Mouse (Mus musculus): ENCODE measurements around the gene Ms4a10. TPM values are rescaled to one million over a fixed set of nuclear protein-coding genes. Genes with fewer than 3 reads are reported as not detected.

Ms4a10 gene
- polyA plus RNA-seq, 1 experiment = 2.8 TPM

DNA sequence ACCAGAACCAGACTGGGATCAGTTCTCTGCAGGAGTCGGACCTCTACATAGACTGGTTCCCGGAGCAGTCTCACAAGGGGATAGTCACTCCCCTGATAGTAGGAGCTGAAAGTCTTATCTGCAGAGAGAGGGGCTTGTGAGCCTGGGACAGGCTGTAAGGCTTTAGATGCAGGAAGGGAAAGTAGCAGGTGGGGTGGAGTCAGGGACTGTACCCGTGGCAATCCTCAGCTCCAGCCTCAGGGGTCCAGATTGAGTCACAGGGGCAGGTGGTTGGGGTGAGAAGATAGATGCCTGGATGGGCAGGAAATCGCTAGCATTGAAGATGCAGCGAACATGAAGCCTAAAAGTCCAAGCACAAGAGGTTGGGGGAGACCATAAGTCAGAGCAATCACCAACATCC lies 58.0 kb downstream of the Ms4a10 start:
- Histone ChIP-seq H3K4me3 (ENCODE audit: control insufficient read depth, insufficient read depth, low read length) (no peak overlapping the region), H3K27me3 (ENCODE audit: control insufficient read depth, insufficient read depth, low read length) (peaks cover 9% of the 10 kb centered on the region; the same call in 1 of the 2 replicates), H3K36me3 (ENCODE audit: control insufficient read depth, insufficient read depth, low read length) (no peaks in the 10 kb centered on the region), H3K4me1 (replicated peaks; ENCODE audit: control insufficient read depth, insufficient read depth, low read length) (no peaks in the 10 kb centered on the region), H3K27ac (ENCODE audit: control insufficient read depth, insufficient read depth, low read length) (no peak overlapping the region)
- DNase-seq = no peak
- 69% methylated on average over 5 of the region's 5 CpGs for WGBS
- TF ChIP-seq POLR2A (IDR thresholded peaks at IDR 0.05; ENCODE audit: control insufficient read depth, extremely low read depth, insufficient read depth, low read length, poor library complexity) (no peak), CTCF (IDR thresholded peaks at IDR 0.05; ENCODE audit: borderline replicate concordance, control insufficient read depth, extremely low read depth, insufficient read depth, low read length, poor library complexity) (no peak)

DNA sequence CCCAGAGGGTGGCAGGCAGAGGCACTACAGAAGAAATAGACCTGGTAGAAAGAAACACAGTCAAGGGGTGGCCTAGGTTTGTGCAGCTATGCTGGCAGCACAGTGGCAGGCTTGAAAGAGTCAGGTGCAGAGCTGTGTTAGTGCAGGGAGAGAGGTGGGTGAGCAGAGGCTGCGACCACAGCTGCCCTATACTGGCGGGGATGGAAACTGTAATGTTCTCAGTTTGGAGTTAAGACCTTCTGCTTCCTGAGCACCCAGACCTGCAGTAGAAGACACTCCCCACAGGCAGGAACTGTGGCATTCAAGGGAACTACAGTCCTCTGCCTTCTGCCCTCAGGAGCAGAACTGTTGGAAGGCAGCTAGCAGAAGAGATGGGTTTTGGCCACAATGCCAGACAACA lies 59.6 kb downstream of the Ms4a10 start:
- DNase-seq = no peak
- WGBS = 6% methylated on average over 2 of the region's 2 CpGs
- no peak for TF ChIP-seq CTCF (IDR thresholded peaks at IDR 0.05; ENCODE audit: borderline replicate concordance, control insufficient read depth, extremely low read depth, insufficient read depth, low read length, poor library complexity)
- TF ChIP-seq POLR2A (IDR thresholded peaks at IDR 0.05; ENCODE audit: control insufficient read depth, extremely low read depth, insufficient read depth, low read length, poor library complexity) = no peak
- H3K4me1 ChIP-seq (replicated peaks; ENCODE audit: control insufficient read depth, insufficient read depth, low read length) = no peaks in the 10 kb centered on the region
- H3K27ac ChIP-seq (ENCODE audit: control insufficient read depth, insufficient read depth, low read length) = no peak overlapping the region
- H3K4me3 ChIP-seq (ENCODE audit: control insufficient read depth, insufficient read depth, low read length) = no peak overlapping the region
- no peaks in the 10 kb centered on the region for H3K36me3 ChIP-seq (ENCODE audit: control insufficient read depth, insufficient read depth, low read length)
- peaks cover 9% of the 10 kb centered on the region; the same call in 1 of the 2 replicates for H3K27me3 ChIP-seq (ENCODE audit: control insufficient read depth, insufficient read depth, low read length)

DNA sequence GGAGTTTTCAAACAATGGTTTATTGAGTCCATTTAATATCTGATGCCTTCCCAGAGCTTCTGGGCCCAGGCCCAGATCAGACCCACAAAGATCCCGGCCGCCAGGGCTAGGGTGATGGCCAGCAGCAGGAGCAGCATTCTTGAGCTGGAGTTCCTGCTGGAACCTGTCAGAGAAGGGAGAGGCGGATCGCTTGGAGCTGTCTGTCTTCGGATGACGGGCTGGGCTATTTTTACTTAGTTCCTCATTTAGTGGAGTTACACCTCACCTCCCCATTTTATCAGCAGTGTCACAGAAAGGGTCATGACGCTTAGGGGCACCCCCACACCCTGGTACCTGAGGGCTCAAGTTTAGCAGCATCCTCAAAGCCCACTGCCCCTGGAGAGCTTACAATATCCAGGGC lies 60.2 kb downstream of the Ms4a10 start:
- DNase-seq = no peak
- no peaks in the 10 kb centered on the region for H3K4me1 ChIP-seq (replicated peaks; ENCODE audit: control insufficient read depth, insufficient read depth, low read length)
- H3K27me3 ChIP-seq (ENCODE audit: control insufficient read depth, insufficient read depth, low read length) = peaks cover 9% of the 10 kb centered on the region; the same call in 1 of the 2 replicates
- TF ChIP-seq CTCF (IDR thresholded peaks at IDR 0.05; ENCODE audit: borderline replicate concordance, control insufficient read depth, extremely low read depth, insufficient read depth, low read length, poor library complexity) = no peak
- no peaks in the 10 kb centered on the region for H3K36me3 ChIP-seq (ENCODE audit: control insufficient read depth, insufficient read depth, low read length)
- H3K27ac ChIP-seq (ENCODE audit: control insufficient read depth, insufficient read depth, low read length) = no peak overlapping the region
- 3% methylated on average over 7 of the region's 7 CpGs for WGBS
- H3K4me3 ChIP-seq (ENCODE audit: control insufficient read depth, insufficient read depth, low read length) = no peak overlapping the region

Other genes starting within 250 kb of the Ms4a10 start
- 250 and 282 TPM in 2 replicates for gene Cd5, start 235.7 kb downstream of the Ms4a10 start, polyA plus RNA-seq (2012; rRNA removed)
- 317 and 321 TPM in 2 replicates for gene Cd6, start 144.6 kb downstream of the Ms4a10 start, polyA plus RNA-seq (2012; rRNA removed)
- 26.1 and 29.7 TPM in 2 replicates for gene Slc15a3, start 134.9 kb downstream of the Ms4a10 start, polyA plus RNA-seq (2012; rRNA removed)
- gene Tmem132a, start 104.7 kb downstream of the Ms4a10 start, polyA plus RNA-seq (2012; rRNA removed) = 10.4 and 11.0 TPM in 2 replicates
- 64.9 and 71.8 TPM in 2 replicates for gene Tmem109, start 92.7 kb downstream of the Ms4a10 start, polyA plus RNA-seq (2012; rRNA removed)
- gene Prpf19, start 79.4 kb downstream of the Ms4a10 start, polyA plus RNA-seq (2012; rRNA removed) = 349 and 357 TPM in 2 replicates
- gene Zp1, start 54.0 kb downstream of the Ms4a10 start, polyA plus RNA-seq (2012; rRNA removed) = 0.23 and 0.33 TPM in 2 replicates
- 0.73 and 1.0 TPM in 2 replicates for gene Ptgdr2, start 37.5 kb downstream of the Ms4a10 start, polyA plus RNA-seq (2012; rRNA removed)
- gene Ccdc86, start 25.4 kb downstream of the Ms4a10 start, polyA plus RNA-seq (2012; rRNA removed) = 5.8 and 8.8 TPM in 2 replicates
- gene Ms4a15, start 18.6 kb upstream of the Ms4a10 start, polyA plus RNA-seq (2012; rRNA removed) = not detected in 2 replicates
- 0.28 and 0.38 TPM in 2 replicates for gene Ms4a18, start 43.4 kb upstream of the Ms4a10 start, polyA plus RNA-seq (2012; rRNA removed)
- gene Ms4a8a, start 106.4 kb upstream of the Ms4a10 start, polyA plus RNA-seq (2012; rRNA removed) = 0.70 and 1.8 TPM in 2 replicates
- 0.24 TPM in 1 of 2 replicates, not detected in the other for gene 1700017D01Rik, start 156.2 kb upstream of the Ms4a10 start, polyA plus RNA-seq (2012; rRNA removed)
- gene 1700025F22Rik, start 190.7 kb upstream of the Ms4a10 start, polyA plus RNA-seq (2012; rRNA removed) = not detected in 2 replicates
- gene Ms4a13, start 222.1 kb upstream of the Ms4a10 start, polyA plus RNA-seq (2012; rRNA removed) = not detected in 2 replicates

Data from thymus, adult 2 months (tissue).